Mouse (Mus musculus): Measurements from ENCODE around the gene En1. TPM values are rescaled to one million over a fixed set of nuclear protein-coding genes. Genes with fewer than 3 reads are reported as not detected.

The En1 gene
- total and polyA plus RNA-seq, 3 experiments, result not detected

- H3K36me3 ChIP-seq (ENCODE audit: control insufficient read depth, insufficient read depth, low read length), result no peaks in the 10 kb centered on the region
- WGBS, result 3% methylated on average over 52 of the region's 52 CpGs
- intact Hi-C loops (cut with DNase I), result no loop called here
- H3K27me3 ChIP-seq (ENCODE audit: control insufficient read depth, insufficient read depth, low read length), result peaks cover 42% of the 10 kb centered on the region
- TF ChIP-seq POLR2A (IDR thresholded peaks at IDR 0.05; ENCODE audit: insufficient read depth, low read depth, low read length) (no peak), EP300 (IDR thresholded peaks at IDR 0.05; ENCODE audit: insufficient read depth, low read depth, low read length) (no peak), CTCF (IDR thresholded peaks at IDR 0.05) (no peak)
- no peaks in the 10 kb centered on the region for H3K79me2 ChIP-seq (replicated peaks; ENCODE audit: control insufficient read depth, insufficient read depth, low read length)
- no peak overlapping the region for H3K27ac ChIP-seq
- H3K4me1 ChIP-seq (ENCODE audit: control insufficient read depth, insufficient read depth, low read length), result no peaks in the 10 kb centered on the region; the same call in 1 of the 2 replicates
- no peak overlapping the region for H3K9ac ChIP-seq (ENCODE audit: low read depth, low read length)
- DNase-seq, result peak; percentile 34 to 41
- H3K4me3 ChIP-seq, result peak overlapping the region; percentile 14; the same call in 1 of the 2 replicates
These were observed 4.7 kb downstream of the En1 start for GRCm38 (mm10) chr1:120606641-120607575.

GRCm38 (mm10) chr1:120607576-120608400, 5.6 kb downstream of the En1 start:
- WGBS, result 25% methylated on average over 11 of the region's 11 CpGs

GRCm38 (mm10) chr1:120608461-120608860, 6.2 kb downstream of the En1 start:
- Histone ChIP-seq H3K9ac (ENCODE audit: low read depth, low read length) (no peak overlapping the region), H3K79me2 (replicated peaks; ENCODE audit: control insufficient read depth, insufficient read depth, low read length) (no peaks in the 10 kb centered on the region), H3K4me1 (ENCODE audit: control insufficient read depth, insufficient read depth, low read length) (no peaks in the 10 kb centered on the region; the same call in 1 of the 2 replicates), H3K27ac (no peak overlapping the region), H3K36me3 (ENCODE audit: control insufficient read depth, insufficient read depth, low read length) (no peaks in the 10 kb centered on the region), H3K4me3 (no peak overlapping the region), H3K27me3 (ENCODE audit: control insufficient read depth, insufficient read depth, low read length) (peaks cover 35% of the 10 kb centered on the region)
- intact Hi-C loops (cut with DNase I), result no loop called here
- TF ChIP-seq CTCF (IDR thresholded peaks at IDR 0.05) (no peak), EP300 (IDR thresholded peaks at IDR 0.05; ENCODE audit: insufficient read depth, low read depth, low read length) (no peak), POLR2A (IDR thresholded peaks at IDR 0.05; ENCODE audit: insufficient read depth, low read depth, low read length) (no peak)
- WGBS, result 53% methylated on average over 3 of the region's 3 CpGs
- no peak for DNase-seq

More at GRCm38 (mm10) chr1:120607576-120608400, 5.6 kb downstream of the En1 start:
- Histone ChIP-seq H3K27me3 (ENCODE audit: control insufficient read depth, insufficient read depth, low read length) (peaks cover 39% of the 10 kb centered on the region), H3K4me1 (ENCODE audit: control insufficient read depth, insufficient read depth, low read length) (no peaks in the 10 kb centered on the region; the same call in 1 of the 2 replicates), H3K4me3 (no peak overlapping the region), H3K79me2 (replicated peaks; ENCODE audit: control insufficient read depth, insufficient read depth, low read length) (no peaks in the 10 kb centered on the region), H3K36me3 (ENCODE audit: control insufficient read depth, insufficient read depth, low read length) (no peaks in the 10 kb centered on the region), H3K9ac (ENCODE audit: low read depth, low read length) (no peak overlapping the region), H3K27ac (no peak overlapping the region)
- DNase-seq, result no peak
- intact Hi-C loops (cut with DNase I), result no loop called here
- TF ChIP-seq EP300 (IDR thresholded peaks at IDR 0.05; ENCODE audit: insufficient read depth, low read depth, low read length) (no peak), POLR2A (IDR thresholded peaks at IDR 0.05; ENCODE audit: insufficient read depth, low read depth, low read length) (no peak), CTCF (IDR thresholded peaks at IDR 0.05) (no peak)

- no peaks in the 10 kb centered on the region for H3K36me3 ChIP-seq (ENCODE audit: control insufficient read depth, insufficient read depth, low read length)
- no peaks in the 10 kb centered on the region for H3K79me2 ChIP-seq (replicated peaks; ENCODE audit: control insufficient read depth, insufficient read depth, low read length)
- no peak overlapping the region for H3K27ac ChIP-seq
- TF ChIP-seq EP300 (IDR thresholded peaks at IDR 0.05; ENCODE audit: insufficient read depth, low read depth, low read length) (no peak), CTCF (IDR thresholded peaks at IDR 0.05) (no peak), POLR2A (IDR thresholded peaks at IDR 0.05; ENCODE audit: insufficient read depth, low read depth, low read length) (no peak)
- WGBS, result 4% methylated on average over 6 of the region's 6 CpGs
- H3K4me1 ChIP-seq (ENCODE audit: control insufficient read depth, insufficient read depth, low read length), result no peaks in the 10 kb centered on the region
- H3K27me3 ChIP-seq (ENCODE audit: control insufficient read depth, insufficient read depth, low read length), result peaks cover 40% of the 10 kb centered on the region
- intact Hi-C loops (cut with DNase I), result no loop called here
- H3K9ac ChIP-seq (ENCODE audit: low read depth, low read length), result no peak overlapping the region
- DNase-seq, result no peak
- H3K4me3 ChIP-seq, result no peak overlapping the region
These were observed 7.4 kb downstream of the En1 start for GRCm38 (mm10) chr1:120609611-120610010.

GRCm38 (mm10) chr1:120613461-120614306, 11.5 kb downstream of the En1 start:
- Histone ChIP-seq H3K79me2 (replicated peaks; ENCODE audit: control insufficient read depth, insufficient read depth, low read length) (no peaks in the 10 kb centered on the region), H3K27ac (no peak overlapping the region), H3K9ac (ENCODE audit: low read depth, low read length) (no peak overlapping the region), H3K4me3 (no peak overlapping the region), H3K4me1 (ENCODE audit: control insufficient read depth, insufficient read depth, low read length) (no peaks in the 10 kb centered on the region), H3K27me3 (ENCODE audit: control insufficient read depth, insufficient read depth, low read length) (peaks cover 27% of the 10 kb centered on the region), H3K36me3 (ENCODE audit: control insufficient read depth, insufficient read depth, low read length) (no peaks in the 10 kb centered on the region)
- 4% methylated on average over 32 of the region's 32 CpGs for WGBS
- no peak for TF ChIP-seq POLR2A (IDR thresholded peaks at IDR 0.05; ENCODE audit: insufficient read depth, low read depth, low read length)
- no peak for TF ChIP-seq CTCF (IDR thresholded peaks at IDR 0.05)
- TF ChIP-seq EP300 (IDR thresholded peaks at IDR 0.05; ENCODE audit: insufficient read depth, low read depth, low read length), result no peak
- intact Hi-C loops (cut with DNase I), result no loop called here
- DNase-seq, result no peak
